Mouse (Mus musculus) left cerebral cortex, adult 2 months (tissue): ENCODE results near the gene Rpl26. TPM values are rescaled to one million over a fixed set of nuclear protein-coding genes. Genes with fewer than 3 reads are reported as not detected.

ENCODE experiments used
- DNase-seq, 2 experiments: peaks; one replicate each; pipeline ENCODE4 v3.0.0; 2021 to 2022; ENCODE audit warnings: low spot score in 2 of 2, mixed read lengths in 1 of 2; ENCODE audit errors: extremely low spot score in 1 of 2
- H3K27ac ChIP-seq: fragments of 200-600 bp; 2 replicates; pipeline ENCODE4 v1.8.1; 2022
- H3K4me3 ChIP-seq: fragments of 200-600 bp; 2 replicates; pipeline ENCODE4 v1.8.1; 2022
- CTCF ChIP-seq: fragments of 200-600 bp; IDR thresholded peaks from 2 replicates; pipeline ENCODE4 v1.8.1; 2022; ENCODE audit warnings: antibody characterized with exemption, mild to moderate bottlenecking, moderate library complexity
- intact Hi-C: fragments of 180-260 bp; cut with DNase I; formaldehyde crosslinking; loops from one replicate; pipeline ENCODE4 v1.15.1; 2025
- total RNA-seq, 2 experiments: library from RNA; stranded (reverse); gene quantifications; 2 replicates each; pipeline ENCODE4 v1.2.3; 2021

Rpl26 gene
- total RNA-seq, 2 experiments from 2014 or later, result 727 to 749 TPM

GRCm38 (mm10) chr11:68864544-68865189, 36.7 kb upstream of the Rpl26 start:
- H3K4me3 ChIP-seq, result no peak overlapping the region
- no peak for TF ChIP-seq CTCF
- intact Hi-C loops, result no loop called here
- no peak for DNase-seq
- no peak overlapping the region; the same call in 1 of the 2 replicates for H3K27ac ChIP-seq

GRCm38 (mm10) chr11:68871277-68871676, 30.1 kb upstream of the Rpl26 start:
- no peak for DNase-seq
- intact Hi-C loops, result loop anchor here (10.0 kb wide), 1 partner anchor 306 kb away; no protein-coding TSS in a partner anchor
- no peak overlapping the region for H3K4me3 ChIP-seq
- TF ChIP-seq CTCF, result no peak
- no peak overlapping the region for H3K27ac ChIP-seq

GRCm38 (mm10) chr11:68871748-68872147, 29.6 kb upstream of the Rpl26 start, which contains the start of gene Ndel1:
Gene Ndel1, minus strand, starts transcription at chr11:68871858.
- DNase-seq, result no peak
- intact Hi-C loops, result loop anchor here (10.0 kb wide), 1 partner anchor 307 kb away; no protein-coding TSS in a partner anchor
- Histone ChIP-seq H3K4me3 (no peak within 1 kb of the TSS), H3K27ac (no peak within 1 kb of the TSS)
- no peak for TF ChIP-seq CTCF

GRCm38 (mm10) chr11:68874841-68875240, 26.5 kb upstream of the Rpl26 start:
- TF ChIP-seq CTCF, result peak; percentile 67
- Histone ChIP-seq H3K4me3 (no peak overlapping the region), H3K27ac (no peak overlapping the region)
- DNase-seq, result peak; percentile 38 to 55
- intact Hi-C loops, result loop anchor here (2.0 to 10.0 kb wide), 2 partner anchors 310 to 390 kb away; no protein-coding TSS in a partner anchor

DNA sequence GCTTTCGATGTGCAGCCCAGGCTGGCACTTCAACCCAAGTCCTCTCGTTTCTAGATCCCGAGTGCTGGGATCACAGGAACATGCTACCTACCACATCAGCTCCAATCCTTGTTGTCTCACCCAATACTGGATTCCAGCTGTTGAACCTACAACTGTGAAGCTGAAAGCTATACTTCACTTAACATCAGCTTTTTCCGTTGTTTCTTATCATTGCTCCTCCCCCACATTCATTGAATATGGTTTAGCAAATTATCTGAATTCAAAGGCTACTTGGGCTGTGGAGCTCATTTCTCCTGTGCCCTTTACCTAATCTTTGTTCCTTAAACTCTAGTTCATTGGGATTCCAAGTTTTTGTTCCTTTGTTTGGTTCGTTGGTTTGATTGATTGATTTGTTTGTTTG, 22.6 kb upstream of the Rpl26 start:
- intact Hi-C loops, result loop anchor here (10.0 kb wide), 1 partner anchor 314 kb away; no protein-coding TSS in a partner anchor
- no peak for TF ChIP-seq CTCF
- Histone ChIP-seq H3K4me3 (no peak overlapping the region), H3K27ac (no peak overlapping the region)
- DNase-seq, result no peak

DNA sequence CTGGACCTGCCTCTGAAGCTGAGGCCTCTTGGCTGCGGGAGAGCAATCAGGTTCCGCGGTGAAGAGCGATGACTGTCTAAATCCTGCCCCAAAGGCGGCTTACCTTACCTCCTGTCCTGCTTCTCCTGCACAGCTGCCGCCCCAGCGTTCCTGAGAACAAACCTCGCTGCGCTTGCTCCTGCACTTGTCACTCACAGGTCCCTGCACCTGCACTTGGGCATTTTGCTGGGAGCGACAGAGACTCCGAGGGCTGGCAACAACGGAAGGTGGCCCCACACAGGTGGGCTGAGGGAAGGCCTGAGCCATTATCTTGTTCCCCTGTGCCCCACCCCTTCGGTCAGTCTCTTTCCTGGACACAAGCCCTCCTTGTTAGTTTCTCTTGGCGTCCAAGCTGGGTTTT, 19.3 kb upstream of the Rpl26 start:
- no peak for TF ChIP-seq CTCF
- Histone ChIP-seq H3K4me3 (no peak overlapping the region), H3K27ac (no peak overlapping the region)
- intact Hi-C loops, result no loop called here
- DNase-seq, result no peak

DNA sequence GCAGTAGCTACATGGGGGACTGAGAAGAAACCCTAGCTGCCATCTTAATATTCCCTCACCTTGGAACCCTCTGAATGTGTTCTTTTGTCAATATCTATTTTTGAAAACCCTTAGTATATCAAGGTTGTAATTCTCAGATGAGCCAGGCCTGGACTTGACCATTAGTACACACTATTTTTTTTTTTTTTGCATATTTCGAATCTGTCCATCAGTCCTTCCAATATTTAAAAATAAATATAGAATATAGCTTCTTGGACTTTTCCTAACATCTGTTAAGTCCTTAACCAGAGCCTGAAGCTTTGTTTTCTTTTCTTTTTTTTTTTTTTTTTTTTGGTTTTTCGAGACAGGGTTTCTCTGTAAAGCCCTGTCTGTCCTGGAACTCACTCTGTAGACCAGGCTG, 17.5 kb upstream of the Rpl26 start:
- Histone ChIP-seq H3K27ac (no peak overlapping the region), H3K4me3 (no peak overlapping the region)
- no peak for DNase-seq
- intact Hi-C loops, result no loop called here
- TF ChIP-seq CTCF, result no peak

DNA sequence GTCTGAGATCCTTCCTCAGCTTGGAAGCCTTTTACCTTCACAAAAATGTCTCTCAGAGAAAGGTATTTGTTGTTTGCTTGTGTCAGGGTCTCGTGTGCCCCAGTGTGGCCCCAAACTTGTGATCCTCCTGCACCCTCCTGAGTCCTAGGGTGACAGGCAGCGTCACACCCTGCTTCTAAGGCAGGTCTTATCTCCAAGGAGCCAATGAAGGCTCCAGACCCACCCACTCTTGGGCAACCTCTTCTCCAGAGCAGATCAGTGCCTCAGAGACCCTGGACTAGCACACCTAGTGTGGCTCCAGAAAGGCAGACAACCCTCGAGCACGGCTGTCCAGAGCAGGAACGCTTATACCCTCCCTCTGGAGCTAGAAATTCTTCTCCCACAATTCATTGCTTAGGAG, 17.0 kb upstream of the Rpl26 start:
- no peak for TF ChIP-seq CTCF
- no peak overlapping the region for H3K4me3 ChIP-seq
- H3K27ac ChIP-seq, result no peak overlapping the region
- no peak for DNase-seq
- intact Hi-C loops, result no loop called here

- no peak overlapping the region for H3K4me3 ChIP-seq
- TF ChIP-seq CTCF, result no peak
- intact Hi-C loops, result no loop called here
- no peak for DNase-seq
- H3K27ac ChIP-seq, result no peak overlapping the region
Observed at GRCm38 (mm10) chr11:68886091-68886490, 15.3 kb upstream of the Rpl26 start.

- no peak for DNase-seq
- H3K27ac ChIP-seq, result no peak within 1 kb of the TSS
- no peak within 1 kb of the TSS for H3K4me3 ChIP-seq
- intact Hi-C loops, result no loop called here
- TF ChIP-seq CTCF, result no peak
Observed at GRCm38 (mm10) chr11:68888253-68888652, 13.1 kb upstream of the Rpl26 start, which contains the start of gene Rnf222. Gene Rnf222, plus strand, starts transcription at chr11:68888553.

- intact Hi-C loops, result no loop called here
- no peak overlapping the region for H3K27ac ChIP-seq
- no peak for TF ChIP-seq CTCF
- H3K4me3 ChIP-seq, result no peak overlapping the region
- DNase-seq, result no peak
Observed at GRCm38 (mm10) chr11:68888653-68889052, 12.7 kb upstream of the Rpl26 start.

- intact Hi-C loops, result no loop called here
- no peak for TF ChIP-seq CTCF
- Histone ChIP-seq H3K4me3 (no peak overlapping the region), H3K27ac (no peak overlapping the region)
- DNase-seq, result no peak
Observed at GRCm38 (mm10) chr11:68890625-68891024, 10.8 kb upstream of the Rpl26 start.

- intact Hi-C loops, result no loop called here
- DNase-seq, result no peak
- no peak for TF ChIP-seq CTCF
- no peak overlapping the region for H3K27ac ChIP-seq
- H3K4me3 ChIP-seq, result no peak overlapping the region
Observed at GRCm38 (mm10) chr11:68891823-68892222, 9.6 kb upstream of the Rpl26 start.
